Mouse (Mus musculus): ENCODE measurements around the gene Atat1.

DNA sequence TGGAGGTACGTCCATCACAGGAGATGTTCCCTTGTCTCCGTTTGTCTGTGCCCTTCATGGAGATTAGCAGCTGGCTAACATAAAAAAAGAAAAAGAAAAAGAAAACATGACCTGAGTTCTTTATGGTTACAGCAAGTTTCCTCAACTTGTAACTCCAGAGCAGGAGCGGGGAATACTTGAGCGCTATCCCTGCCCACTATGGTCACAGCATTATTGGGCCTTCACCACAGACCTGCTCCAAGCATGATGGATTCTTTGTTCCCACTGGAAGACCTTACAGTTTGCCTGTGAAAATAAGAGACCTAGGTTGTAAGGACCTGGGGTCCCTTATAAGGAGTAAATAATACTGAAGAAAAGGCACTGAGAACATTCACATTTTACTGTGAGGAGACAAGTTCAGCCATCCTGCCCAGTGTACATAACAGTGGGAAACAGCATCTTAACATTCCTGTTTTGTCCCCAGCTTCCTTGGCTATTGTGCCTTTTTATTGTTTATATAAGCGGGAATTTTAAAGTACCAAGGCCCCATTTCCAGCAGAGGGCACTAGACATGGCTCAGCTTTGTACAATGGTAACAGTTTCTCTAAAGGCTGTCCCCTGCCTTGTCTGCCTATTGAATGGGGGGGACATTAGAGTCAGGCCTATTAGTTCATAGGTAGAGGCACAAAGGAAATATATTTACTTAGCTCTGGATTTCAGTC, 11.1 kb upstream of the Atat1 start:
- TF ChIP-seq POLR2A (IDR thresholded peaks at IDR 0.05; ENCODE audit: control insufficient read depth in 1 of 2, insufficient read depth in 1 of 2, low read depth in 1 of 2, low read length in 2 of 2, poor library complexity in 1 of 2) (no peak; a peak in 1 of 4 replicates), USF2 (IDR thresholded peaks at IDR 0.05; ENCODE audit: borderline replicate concordance in 1 of 2, insufficient read depth in 1 of 2, low read depth in 1 of 2, low read length in 2 of 2) (no peak), CTCF (IDR thresholded peaks at IDR 0.05 in 2 of 3, conservative IDR thresholded peaks at IDR 0.05 in 1 of 3; ENCODE audit: control insufficient read depth in 1 of 3, insufficient read depth in 1 of 3, low read depth in 2 of 3, low read length in 3 of 3, poor library complexity in 1 of 3, severe bottlenecking in 1 of 3) (peak in 2 of 3 experiments; percentile 32 to 63; a peak in 2 of 6 replicates), CHD2 (IDR thresholded peaks at IDR 0.05; ENCODE audit: low read length) (no peak)
